Mouse (Mus musculus): Measurements from ENCODE around the gene Pspn. TPM values are rescaled to one million over a fixed set of nuclear protein-coding genes. Genes with fewer than 3 reads are reported as not detected.
A peak's percentile ranks its signal among the peaks of the same experiment; 100 is the strongest.

Pspn gene
- total and polyA plus RNA-seq, 3 experiments: 1.0 TPM; not detected in 2

GRCm38 (mm10) chr17:56997029-56997667 is 2.7 kb downstream of the Pspn start, which contains the start of gene Alkbh7 (continued):
- peak; percentile 53 to 66; a peak in 3 of 4 replicates for TF ChIP-seq POLR2A (IDR thresholded peaks at IDR 0.05; ENCODE audit: control insufficient read depth in 1 of 2, insufficient read depth in 1 of 2, low read depth in 1 of 2, low read length in 2 of 2, poor library complexity in 1 of 2)
- TF ChIP-seq CHD1 (IDR thresholded peaks at IDR 0.05; ENCODE audit: low read depth, low read length): no peak
- TF ChIP-seq ETS1 (IDR thresholded peaks at IDR 0.05; ENCODE audit: low read depth, low read length): 0 out of 2 replicates have a peak, but pooled peaks have one; percentile 21
- TF ChIP-seq MXI1 (IDR thresholded peaks at IDR 0.05; ENCODE audit: low read depth, low read length): peak; percentile 93
- TF ChIP-seq POLR2AphosphoS2 (IDR thresholded peaks at IDR 0.05; ENCODE audit: low read length): peak; percentile 96
- peak; percentile 36; the same call in 1 of the 2 replicates for TF ChIP-seq NRF1 (IDR thresholded peaks at IDR 0.05; ENCODE audit: insufficient read depth, low read depth, low read length, poor library complexity, severe bottlenecking)
- TF ChIP-seq CHD2 (IDR thresholded peaks at IDR 0.05; ENCODE audit: low read length): peak; percentile 71
- peak; percentile 72 for TF ChIP-seq ZC3H11A (IDR thresholded peaks at IDR 0.05; ENCODE audit: low read depth, low read length)
- TF ChIP-seq USF1 (IDR thresholded peaks at IDR 0.05; ENCODE audit: low read depth, low read length): peak; percentile 100
- TF ChIP-seq RAD21 (IDR thresholded peaks at IDR 0.05; ENCODE audit: low read depth, low read length): peak; percentile 89
- no peak for TF ChIP-seq KAT2A (conservative IDR thresholded peaks at IDR 0.05; ENCODE audit: low read depth, low read length)

GRCm38 (mm10) chr17:56996506-56996905 is 3.3 kb downstream of the Pspn start:
- Histone ChIP-seq H3K9ac (ENCODE audit: control insufficient read depth, low read depth, low read length, poor library complexity, severe bottlenecking) (peak overlapping the region; percentile 30), H3K79me2 (ENCODE audit: control insufficient read depth, insufficient read depth, low read length, poor library complexity) (peaks cover 5% of the 10 kb centered on the region), H3K4me1 (ENCODE audit: control insufficient read depth in 1 of 2, insufficient read depth in 2 of 2, low read length in 2 of 2) (peaks cover 0 to 11% of the 10 kb centered on the region in 2 experiments; a peak in 2 of 4 replicates), H3K9me3 (replicated peaks; ENCODE audit: insufficient read depth, low read length) (no peaks in the 10 kb centered on the region), H3K4me3 (ENCODE audit: control insufficient read depth in 1 of 2, insufficient read depth in 1 of 2, low read depth in 2 of 2, low read length in 2 of 2) (no peak overlapping the region), H3K36me3 (ENCODE audit: control insufficient read depth in 1 of 2, insufficient read depth in 2 of 2, low read length in 2 of 2) (peaks cover 2 to 3% of the 10 kb centered on the region in 2 experiments; a peak in 3 of 4 replicates), H3K27ac (ENCODE audit: control insufficient read depth, low read depth, low read length) (peak overlapping the region; percentile 2; the same call in 1 of the 2 replicates), H3K27me3 (ENCODE audit: control insufficient read depth in 1 of 2, insufficient read depth in 2 of 2, low read length in 2 of 2) (no peaks in the 10 kb centered on the region)
- TF ChIP-seq ZC3H11A (IDR thresholded peaks at IDR 0.05; ENCODE audit: low read depth, low read length): no peak
- no peak for TF ChIP-seq SMC3 (IDR thresholded peaks at IDR 0.05; ENCODE audit: low read depth, low read length)
- no peak for TF ChIP-seq UBTF (IDR thresholded peaks at IDR 0.05; ENCODE audit: borderline replicate concordance, insufficient read depth, low read depth, low read length)
- no peak for TF ChIP-seq BHLHE40 (IDR thresholded peaks at IDR 0.05; ENCODE audit: borderline replicate concordance, low read depth, low read length)
- TF ChIP-seq CHD2 (IDR thresholded peaks at IDR 0.05; ENCODE audit: low read length): no peak
- no peak for TF ChIP-seq MEF2A (IDR thresholded peaks at IDR 0.05; ENCODE audit: extremely low read depth, insufficient replicate concordance, low read depth, low read length, poor library complexity, severe bottlenecking)
- TF ChIP-seq ZKSCAN1 (IDR thresholded peaks at IDR 0.05; ENCODE audit: low read depth, low read length): no peak
- TF ChIP-seq MAZ (IDR thresholded peaks at IDR 0.05; ENCODE audit: low read depth, low read length): no peak
- no peak for TF ChIP-seq ZNF384 (IDR thresholded peaks at IDR 0.05; ENCODE audit: low read depth, low read length)
- TF ChIP-seq CHD1 (IDR thresholded peaks at IDR 0.05; ENCODE audit: low read depth, low read length): no peak
- no peak for TF ChIP-seq GATA1 (IDR thresholded peaks at IDR 0.05; ENCODE audit: low read depth, low read length)
- no peak for TF ChIP-seq POLR2A (IDR thresholded peaks at IDR 0.05; ENCODE audit: control insufficient read depth in 1 of 2, insufficient read depth in 1 of 2, low read depth in 1 of 2, low read length in 2 of 2, poor library complexity in 1 of 2)
- no peak for TF ChIP-seq MYB (IDR thresholded peaks at IDR 0.05; ENCODE audit: low read depth, low read length)
- DNase-seq (ENCODE audit: low read depth, low spot score): no peak
